Mouse (Mus musculus) lung, postnatal 0 days (tissue): Measurements from ENCODE around the gene Carmil3. TPM values are rescaled to one million over a fixed set of nuclear protein-coding genes. Genes with fewer than 3 reads are reported as not detected.

Experiments
- ATAC-seq: fragments of 200-750 bp; cut with Nextera tagmentation; 2 replicates; pipeline ENCODE4 v1.8.0; 2017; ENCODE audit warnings: moderate library complexity
- DNase-seq: peaks from one replicate; pipeline ENCODE4 v3.0.0-alpha.2; 2016; ENCODE audit warnings: low spot score
- H3K27ac ChIP-seq: fragments of 300-500 bp; sonication (generic); 2 replicates; pipeline ENCODE4 v1.5.1; 2014; ENCODE audit warnings: antibody characterized with exemption, mild to moderate bottlenecking, low read length, mixed read lengths
- H3K27me3 ChIP-seq: fragments of 300-500 bp; sonication (generic); replicated peaks from 2 replicates; pipeline ENCODE4 v1.6.1; 2014; ENCODE audit warnings: low read length, mixed read lengths; ENCODE audit not compliant: insufficient read depth
- H3K36me3 ChIP-seq: fragments of 300-500 bp; sonication (generic); 2 replicates; pipeline ENCODE4 v1.6.1; 2014; ENCODE audit warnings: low read length, mixed read lengths; ENCODE audit not compliant: insufficient read depth
- H3K4me1 ChIP-seq: fragments of 300-500 bp; sonication (generic); 2 replicates; pipeline ENCODE4 v1.6.1; 2014; ENCODE audit warnings: antibody characterized with exemption, low read depth, low read length, mixed read lengths; ENCODE audit not compliant: insufficient read depth
- H3K4me2 ChIP-seq: fragments of 300-500 bp; sonication (generic); replicated peaks from 2 replicates; pipeline ENCODE4 v1.6.1; 2014; ENCODE audit warnings: low read depth, mild to moderate bottlenecking, low read length, moderate library complexity, mixed read lengths
- H3K4me3 ChIP-seq: fragments of 300-500 bp; sonication (generic); 2 replicates; pipeline ENCODE4 v1.5.1; 2014; ENCODE audit warnings: low read depth, low read length
- H3K9ac ChIP-seq: fragments of 300-500 bp; sonication (generic); replicated peaks from 2 replicates; pipeline ENCODE4 v1.6.1; 2014; ENCODE audit warnings: low read depth, mild to moderate bottlenecking
- H3K9me3 ChIP-seq: fragments of 300-500 bp; sonication (generic); 2 replicates; pipeline ENCODE4 v1.6.1; 2016; ENCODE audit warnings: low read length, mixed read lengths
- CTCF ChIP-seq: IDR thresholded peaks from 2 replicates; pipeline ENCODE4 v1.5.1; 2016; ENCODE audit warnings: antibody characterized with exemption, mild to moderate bottlenecking
- EP300 ChIP-seq: IDR thresholded peaks from 2 replicates; pipeline ENCODE4 v1.6.1; 2016; ENCODE audit warnings: antibody characterized with exemption, mild to moderate bottlenecking, control low read depth
- WGBS: fragments of 180-500 bp; shearing (Covaris S2); extraction: QIAGEN DNeasy Blood & Tissue Kit; methylation state at CpG from one replicate; pipeline ENCODE4 v1.1.7; 2014; 5-methylcytosine and 5-hydroxymethylcytosine counted together
- polyA plus RNA-seq: library from polyadenylated mRNA; unstranded; fragments of >200 nt; fragmentation: Nextera tagmentation; extraction: Ambion mirVana; gene quantifications from 2 replicates; pipeline ENCODE4 v1.2.1, GENCODE M21; 2015

Gene Carmil3
- 0.23 and 0.42 TPM in 2 replicates for polyA plus RNA-seq

DNA sequence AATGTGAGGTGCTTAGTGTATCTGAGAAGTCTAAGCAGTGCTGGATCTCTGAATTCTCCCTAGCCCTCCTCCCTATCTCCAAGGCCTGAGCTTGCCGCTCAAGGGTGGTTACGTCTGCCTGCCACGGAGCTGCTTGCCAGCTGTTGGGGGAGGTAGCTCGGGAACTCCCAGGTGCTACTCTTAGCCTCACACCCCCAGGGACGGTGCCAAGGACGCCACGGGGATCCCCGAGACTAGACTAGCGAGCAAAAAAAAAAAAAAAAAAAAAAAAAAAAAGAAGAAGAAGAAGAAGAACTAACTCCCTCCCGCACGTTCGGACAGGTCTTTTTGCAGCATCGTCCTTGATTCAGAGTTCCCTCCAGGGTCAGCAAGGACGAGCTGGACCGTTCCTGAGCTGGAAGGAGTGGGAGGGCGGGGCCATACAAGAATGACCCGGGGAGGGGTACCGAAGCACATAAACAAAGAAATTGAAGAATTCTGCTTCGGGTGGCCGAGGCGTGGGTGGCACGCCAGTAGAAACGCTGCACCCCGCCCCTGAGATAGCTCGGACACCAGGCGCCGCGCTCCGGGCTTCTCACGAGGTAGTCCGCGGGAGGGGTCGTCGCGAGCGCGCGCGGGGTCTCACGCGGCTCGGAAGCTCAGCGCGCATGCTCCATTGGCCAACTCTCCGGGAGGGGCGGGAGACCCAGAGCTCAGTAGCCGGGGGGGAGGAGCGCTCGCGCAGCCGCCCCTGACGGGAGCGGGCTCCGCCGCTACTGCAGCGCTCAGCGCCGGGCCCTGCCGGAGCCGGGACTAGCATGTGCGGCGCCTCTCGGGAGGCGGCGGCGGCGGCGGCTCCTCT lies at the start of gene Carmil3:
Carmil3 (plus strand) TSS at position 291 of the 841 bp plus-strand sequence.
- H3K27me3 ChIP-seq, result 0 out of 2 replicates have a peak, but pooled peaks cover 4% of the 10 kb centered on the region
- H3K4me1 ChIP-seq, result no peaks in the 10 kb centered on the region; the same call in 1 of the 2 replicates
- H3K4me3 ChIP-seq, result peak within 1 kb of the TSS; percentile 54
- peak; percentile 66 for DNase-seq
- under 1% methylated on average over 59 of the region's 68 CpGs for WGBS
- H3K27ac ChIP-seq, result no peak within 1 kb of the TSS
- TF ChIP-seq EP300, result no peak
- TF ChIP-seq CTCF, result no peak
- H3K9ac ChIP-seq, result no peak within 1 kb of the TSS
- H3K9me3 ChIP-seq, result no peaks in the 10 kb centered on the region
- no peaks in the 10 kb centered on the region for H3K36me3 ChIP-seq
- H3K4me2 ChIP-seq, result peak within 1 kb of the TSS; percentile 99
- ATAC-seq, result peak; percentile 78

GRCm38 (mm10) chr14:55457693-55458092 lies 32.8 kb upstream of the Carmil3 start:
- Histone ChIP-seq H3K9ac (no peak overlapping the region), H3K36me3 (no peaks in the 10 kb centered on the region), H3K9me3 (no peaks in the 10 kb centered on the region), H3K4me3 (no peak overlapping the region), H3K27me3 (no peaks in the 10 kb centered on the region), H3K4me2 (no peak overlapping the region), H3K4me1 (no peaks in the 10 kb centered on the region), H3K27ac (no peak overlapping the region)
- no peak for TF ChIP-seq CTCF
- TF ChIP-seq EP300, result no peak
- WGBS, result 43% methylated on average over 2 of the region's 2 CpGs
- ATAC-seq, result no peak
- no peak for DNase-seq

DNA sequence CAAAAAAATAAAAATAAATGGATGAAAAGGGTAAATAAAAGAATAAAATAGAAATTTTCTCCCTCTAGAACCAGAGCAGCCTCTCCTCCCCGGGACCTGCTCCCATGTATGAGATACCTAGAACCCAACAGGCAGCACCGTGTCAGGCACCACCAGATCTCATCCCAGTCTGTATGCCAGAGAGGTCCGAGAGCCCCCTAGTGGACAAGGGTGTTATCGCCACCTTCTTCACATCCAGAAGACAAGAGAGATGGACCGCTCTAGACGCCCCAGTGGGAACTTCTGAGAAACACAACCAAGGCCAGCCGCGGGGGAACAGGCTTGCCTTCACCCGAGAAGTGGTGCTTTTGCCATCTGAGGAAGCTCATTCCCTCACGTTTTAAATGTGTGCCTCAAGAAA lies 32.2 kb upstream of the Carmil3 start:
- ATAC-seq (peak; percentile 43; the same call in 1 of the 2 replicates), DNase-seq (peak; percentile 63)
- H3K9me3 ChIP-seq, result no peaks in the 10 kb centered on the region
- H3K27ac ChIP-seq, result no peak overlapping the region
- H3K27me3 ChIP-seq, result no peaks in the 10 kb centered on the region
- H3K9ac ChIP-seq, result no peak overlapping the region
- no peak overlapping the region for H3K4me3 ChIP-seq
- TF ChIP-seq EP300 (no peak), CTCF (peak; percentile 79)
- 18% methylated on average over 10 of the region's 10 CpGs for WGBS
- H3K36me3 ChIP-seq, result no peaks in the 10 kb centered on the region
- no peaks in the 10 kb centered on the region for H3K4me1 ChIP-seq
- H3K4me2 ChIP-seq, result no peak overlapping the region

DNA sequence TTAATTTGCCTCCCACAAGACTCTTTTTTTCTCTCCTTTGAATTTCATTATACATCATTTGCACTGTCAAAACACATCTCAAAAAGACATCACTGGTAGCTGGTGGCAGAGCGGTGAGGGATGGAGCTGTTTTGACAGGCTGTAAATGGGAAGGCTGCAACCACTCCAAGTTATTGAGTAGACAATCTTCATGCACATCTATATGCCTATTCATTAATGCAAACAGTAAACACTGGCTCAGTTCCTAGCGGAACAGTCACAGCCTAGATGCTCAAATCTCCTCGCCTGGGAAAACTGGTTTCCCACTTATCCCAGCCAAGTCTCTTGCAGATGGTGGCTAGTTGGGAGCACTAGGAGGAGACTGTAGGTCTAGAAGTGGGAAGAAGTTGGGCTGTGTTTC lies 31.7 kb upstream of the Carmil3 start:
- DNase-seq (no peak), ATAC-seq (no peak)
- Histone ChIP-seq H3K4me2 (no peak overlapping the region), H3K27me3 (no peaks in the 10 kb centered on the region), H3K4me1 (no peaks in the 10 kb centered on the region), H3K27ac (no peak overlapping the region), H3K4me3 (no peak overlapping the region), H3K9ac (no peak overlapping the region), H3K9me3 (no peaks in the 10 kb centered on the region), H3K36me3 (no peaks in the 10 kb centered on the region)
- no peak for TF ChIP-seq EP300
- TF ChIP-seq CTCF, result no peak
- whole genome bisulfite sequencing, result 66% methylated on average over 3 of the region's 3 CpGs

DNA sequence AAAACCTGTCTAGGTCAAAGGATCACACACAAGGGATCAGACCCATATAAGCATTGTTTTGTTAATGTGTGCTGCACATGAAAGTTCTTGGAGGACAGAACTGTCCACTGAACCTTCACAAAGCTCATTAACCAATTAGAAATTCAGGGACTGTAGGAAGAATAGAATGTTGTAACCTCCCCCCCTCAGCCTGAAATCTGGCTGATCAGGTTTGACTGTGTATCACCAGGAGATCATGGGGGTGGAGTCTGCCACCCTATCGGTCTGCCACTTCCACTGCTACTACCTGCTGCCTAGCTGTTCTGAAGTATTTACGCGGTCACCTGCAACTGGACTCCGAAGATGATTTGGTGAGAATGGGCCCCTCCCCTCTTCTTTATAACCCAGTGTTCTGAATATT lies 30.7 kb upstream of the Carmil3 start:
- 34% methylated on average over 4 of the region's 4 CpGs for WGBS
- H3K4me2 ChIP-seq, result no peak overlapping the region
- peak; percentile 14 for DNase-seq

GRCm38 (mm10) chr14:55460297-55460696 lies 30.2 kb upstream of the Carmil3 start:
- Histone ChIP-seq H3K36me3 (no peaks in the 10 kb centered on the region), H3K27ac (no peak overlapping the region), H3K27me3 (no peaks in the 10 kb centered on the region), H3K9ac (no peak overlapping the region), H3K4me2 (no peak overlapping the region), H3K4me1 (no peaks in the 10 kb centered on the region), H3K9me3 (no peaks in the 10 kb centered on the region), H3K4me3 (no peak overlapping the region)
- TF ChIP-seq EP300, result no peak
- no peak for TF ChIP-seq CTCF
- no peak for DNase-seq
- 61% methylated on average over 10 of the region's 10 CpGs for WGBS
- no peak for ATAC-seq

More for the DNA sequence above, 30.7 kb upstream of the Carmil3 start:
- ATAC-seq, result no peak
- no peak overlapping the region for H3K9ac ChIP-seq
- TF ChIP-seq CTCF, result no peak
- no peak overlapping the region for H3K27ac ChIP-seq
- H3K36me3 ChIP-seq, result no peaks in the 10 kb centered on the region
- no peaks in the 10 kb centered on the region for H3K9me3 ChIP-seq
- no peaks in the 10 kb centered on the region for H3K27me3 ChIP-seq
- H3K4me3 ChIP-seq, result no peak overlapping the region
- no peaks in the 10 kb centered on the region for H3K4me1 ChIP-seq
